Mouse (Mus musculus): Measurements from ENCODE around the gene Galnt17. TPM values are rescaled to one million over a fixed set of nuclear protein-coding genes. Genes with fewer than 3 reads are reported as not detected.

The Galnt17 gene
- polyA plus RNA-seq, 1 experiment from 2014 or later = 0.08 TPM

DNA sequence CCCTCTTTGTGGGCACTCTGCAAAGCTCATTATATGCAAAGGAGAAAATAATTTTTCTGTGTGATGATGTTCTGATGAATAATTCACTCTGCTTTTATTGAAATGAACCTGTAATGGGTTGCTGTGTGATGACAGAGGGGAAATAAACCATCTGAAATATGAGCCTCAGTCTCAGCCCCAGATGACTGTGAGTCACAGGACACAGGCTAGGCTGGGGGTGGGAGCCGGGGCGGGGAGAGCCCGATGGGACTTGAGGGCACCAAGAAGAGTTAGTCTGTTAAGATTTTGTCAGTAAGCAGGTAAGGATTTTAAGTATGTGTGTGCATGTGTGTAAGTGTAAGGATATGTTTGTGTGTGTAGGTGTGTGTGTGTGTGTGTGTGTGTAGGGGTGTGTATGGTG lies 406.6 kb downstream of the Galnt17 start:
- TF ChIP-seq EP300 (IDR thresholded peaks at IDR 0.05) = no peak
- no peak for TF ChIP-seq CTCF (IDR thresholded peaks at IDR 0.05)
- H3K4me2 ChIP-seq (replicated peaks; ENCODE audit: low read depth, low read length) = no peak overlapping the region
- no peak overlapping the region for H3K9ac ChIP-seq (replicated peaks; ENCODE audit: low read depth)
- no peaks in the 10 kb centered on the region for H3K27me3 ChIP-seq (replicated peaks; ENCODE audit: insufficient read depth, low read length)
- no peaks in the 10 kb centered on the region for H3K36me3 ChIP-seq (ENCODE audit: insufficient read depth, low read length)
- no peak overlapping the region for H3K27ac ChIP-seq (ENCODE audit: low read length)
- ATAC-seq = no peak
- 77% methylated on average over 3 of the region's 3 CpGs for WGBS
- no peak for DNase-seq (ENCODE audit: low spot score)
- H3K9me3 ChIP-seq (ENCODE audit: low read length) = no peaks in the 10 kb centered on the region
- H3K4me1 ChIP-seq (ENCODE audit: insufficient read depth, low read depth, low read length) = no peaks in the 10 kb centered on the region
- no peak overlapping the region for H3K4me3 ChIP-seq (ENCODE audit: low read depth, low read length)

DNA sequence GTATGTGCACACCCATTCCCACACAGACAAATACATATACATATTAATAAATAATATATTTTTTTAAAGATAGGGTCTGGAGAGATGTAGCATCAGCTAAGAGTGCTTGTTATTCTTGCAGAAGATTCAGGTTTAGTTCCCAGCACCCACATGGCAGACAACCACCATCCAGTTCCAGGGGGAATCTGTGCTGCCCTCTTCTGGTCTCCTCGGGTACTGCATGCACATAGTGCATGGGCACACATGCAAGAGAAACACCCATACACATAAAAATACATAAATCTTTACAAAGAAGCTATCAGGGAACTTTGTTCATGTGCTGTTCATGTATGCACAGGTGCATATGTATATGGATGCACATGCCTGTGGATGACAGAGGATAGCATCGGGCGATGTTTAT lies 412.3 kb downstream of the Galnt17 start:
- WGBS = 93% methylated on average over 3 of the region's 3 CpGs
- no peaks in the 10 kb centered on the region for H3K4me1 ChIP-seq (ENCODE audit: insufficient read depth, low read depth, low read length)
- ATAC-seq (no peak), DNase-seq (ENCODE audit: low spot score) (no peak)
- H3K9ac ChIP-seq (replicated peaks; ENCODE audit: low read depth) = no peak overlapping the region
- no peak for TF ChIP-seq EP300 (IDR thresholded peaks at IDR 0.05)
- 0 out of 2 replicates have a peak, but pooled peaks have one; percentile 20 for TF ChIP-seq CTCF (IDR thresholded peaks at IDR 0.05)
- no peak overlapping the region for H3K4me2 ChIP-seq (replicated peaks; ENCODE audit: low read depth, low read length)
- no peaks in the 10 kb centered on the region for H3K27me3 ChIP-seq (replicated peaks; ENCODE audit: insufficient read depth, low read length)
- no peaks in the 10 kb centered on the region for H3K9me3 ChIP-seq (ENCODE audit: low read length)
- no peaks in the 10 kb centered on the region for H3K36me3 ChIP-seq (ENCODE audit: insufficient read depth, low read length)
- H3K4me3 ChIP-seq (ENCODE audit: low read depth, low read length) = no peak overlapping the region
- no peak overlapping the region for H3K27ac ChIP-seq (ENCODE audit: low read length)

DNA sequence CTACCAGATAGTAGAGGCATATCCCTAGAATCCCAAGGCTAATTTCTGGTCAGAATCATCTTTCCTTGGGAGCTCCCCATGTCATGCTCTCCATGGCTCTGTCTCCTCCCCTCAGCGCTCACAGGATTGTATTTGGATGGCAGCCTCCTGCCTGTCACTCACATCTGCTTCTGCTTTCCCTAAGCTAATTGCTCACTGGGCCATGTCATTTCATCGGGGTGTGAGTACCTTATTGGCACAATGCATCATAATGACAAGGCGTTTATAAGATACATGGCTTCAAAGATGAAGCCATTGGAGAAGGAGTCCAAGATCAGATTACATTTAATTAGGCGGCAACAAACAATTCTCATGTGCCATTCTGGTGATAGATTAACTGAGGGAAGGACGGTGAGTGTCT lies 416.6 kb downstream of the Galnt17 start:
- Histone ChIP-seq H3K4me2 (replicated peaks; ENCODE audit: low read depth, low read length) (no peak overlapping the region), H3K27me3 (replicated peaks; ENCODE audit: insufficient read depth, low read length) (no peaks in the 10 kb centered on the region), H3K4me3 (ENCODE audit: low read depth, low read length) (no peak overlapping the region), H3K4me1 (ENCODE audit: insufficient read depth, low read depth, low read length) (no peaks in the 10 kb centered on the region), H3K9ac (replicated peaks; ENCODE audit: low read depth) (no peak overlapping the region), H3K9me3 (ENCODE audit: low read length) (no peaks in the 10 kb centered on the region), H3K27ac (ENCODE audit: low read length) (no peak overlapping the region), H3K36me3 (ENCODE audit: insufficient read depth, low read length) (no peaks in the 10 kb centered on the region)
- DNase-seq (ENCODE audit: low spot score) = no peak
- 40% methylated on average over 5 of the region's 5 CpGs for WGBS
- TF ChIP-seq CTCF (IDR thresholded peaks at IDR 0.05) = no peak
- no peak for TF ChIP-seq EP300 (IDR thresholded peaks at IDR 0.05)
- no peak for ATAC-seq

DNA sequence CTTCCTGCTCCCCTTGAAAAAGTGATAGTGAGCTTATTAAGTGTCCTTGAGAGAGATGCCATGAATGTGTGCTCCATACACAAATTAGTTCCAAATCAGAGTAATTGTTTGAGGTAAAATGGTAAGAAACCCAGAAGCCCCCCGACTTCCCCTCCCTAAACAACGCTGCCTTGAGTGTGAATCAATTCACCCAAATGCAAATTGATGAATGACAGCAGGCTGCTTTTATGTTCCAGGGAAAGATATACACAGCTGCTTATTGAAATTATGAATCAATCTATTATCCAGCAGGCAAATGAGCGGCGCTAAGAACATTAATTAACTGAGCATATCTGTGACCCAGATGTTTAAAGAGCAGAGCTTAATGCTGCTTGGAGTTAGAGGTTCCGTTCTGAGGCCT lies 428.0 kb downstream of the Galnt17 start:
- no peaks in the 10 kb centered on the region for H3K9me3 ChIP-seq (ENCODE audit: low read length)
- no peak overlapping the region for H3K9ac ChIP-seq (replicated peaks; ENCODE audit: low read depth)
- no peak overlapping the region for H3K27ac ChIP-seq (ENCODE audit: low read length)
- no peak overlapping the region for H3K4me2 ChIP-seq (replicated peaks; ENCODE audit: low read depth, low read length)
- H3K27me3 ChIP-seq (replicated peaks; ENCODE audit: insufficient read depth, low read length) = no peaks in the 10 kb centered on the region
- ATAC-seq = no peak
- TF ChIP-seq EP300 (IDR thresholded peaks at IDR 0.05) = no peak
- no peak for TF ChIP-seq CTCF (IDR thresholded peaks at IDR 0.05)
- WGBS = 73% methylated on average over 5 of the region's 5 CpGs
- no peaks in the 10 kb centered on the region for H3K36me3 ChIP-seq (ENCODE audit: insufficient read depth, low read length)
- H3K4me3 ChIP-seq (ENCODE audit: low read depth, low read length) = no peak overlapping the region
- no peaks in the 10 kb centered on the region for H3K4me1 ChIP-seq (ENCODE audit: insufficient read depth, low read depth, low read length)
- no peak for DNase-seq (ENCODE audit: low spot score)

DNA sequence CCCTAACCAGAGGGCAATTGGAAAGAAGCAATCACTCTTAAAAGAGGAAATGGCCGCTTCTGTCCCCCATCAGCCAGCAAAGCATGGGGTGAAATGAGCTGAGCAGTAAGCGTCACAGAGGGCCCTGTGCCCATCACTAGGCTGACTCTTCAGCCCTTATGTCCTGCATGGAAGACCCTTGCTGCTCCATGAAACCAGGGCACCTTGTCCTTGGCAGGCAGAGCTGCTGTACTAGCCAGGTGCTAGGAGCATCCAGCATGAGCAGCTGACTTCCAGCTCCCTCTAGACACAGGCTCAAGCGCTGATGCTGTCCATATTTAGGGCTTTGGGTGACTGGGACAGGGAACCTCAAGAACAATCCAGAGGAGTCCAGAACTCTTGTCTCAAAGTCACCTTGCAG lies 432.9 kb downstream of the Galnt17 start:
- no peak overlapping the region for H3K4me2 ChIP-seq (replicated peaks; ENCODE audit: low read depth, low read length)
- 79% methylated on average over 3 of the region's 3 CpGs for WGBS
- H3K4me1 ChIP-seq (ENCODE audit: insufficient read depth, low read depth, low read length) = no peaks in the 10 kb centered on the region
- H3K36me3 ChIP-seq (ENCODE audit: insufficient read depth, low read length) = no peaks in the 10 kb centered on the region
- H3K27me3 ChIP-seq (replicated peaks; ENCODE audit: insufficient read depth, low read length) = no peaks in the 10 kb centered on the region
- no peak overlapping the region for H3K4me3 ChIP-seq (ENCODE audit: low read depth, low read length)
- no peaks in the 10 kb centered on the region for H3K9me3 ChIP-seq (ENCODE audit: low read length)
- H3K9ac ChIP-seq (replicated peaks; ENCODE audit: low read depth) = no peak overlapping the region
- DNase-seq (ENCODE audit: low spot score) (no peak), ATAC-seq (no peak)
- no peak overlapping the region for H3K27ac ChIP-seq (ENCODE audit: low read length)
- TF ChIP-seq EP300 (IDR thresholded peaks at IDR 0.05) (no peak), CTCF (IDR thresholded peaks at IDR 0.05) (no peak)

DNA sequence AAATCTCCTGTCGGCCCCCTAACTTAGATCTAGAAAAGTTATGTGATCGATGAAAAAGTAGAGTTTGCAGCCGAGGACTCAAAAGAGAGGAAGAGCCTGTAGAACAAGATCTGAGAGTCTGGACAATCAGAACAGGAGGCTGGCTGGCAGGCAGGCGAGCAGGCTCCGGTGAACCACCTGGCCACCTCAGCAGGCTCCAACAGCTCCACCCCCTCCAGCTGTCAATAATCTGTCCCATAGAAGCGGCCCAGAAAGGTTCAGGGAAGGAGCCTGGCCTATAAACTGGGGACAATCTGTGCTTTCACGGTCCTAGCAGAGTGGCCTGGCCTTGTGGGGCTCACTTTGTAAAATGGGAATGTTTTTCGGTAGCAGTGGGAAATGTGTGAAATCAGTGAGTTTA lies 437.2 kb downstream of the Galnt17 start:
- WGBS = 40% methylated on average over 8 of the region's 8 CpGs
- Histone ChIP-seq H3K27ac (ENCODE audit: low read length) (no peak overlapping the region), H3K4me2 (replicated peaks; ENCODE audit: low read depth, low read length) (no peak overlapping the region), H3K36me3 (ENCODE audit: insufficient read depth, low read length) (no peaks in the 10 kb centered on the region), H3K4me3 (ENCODE audit: low read depth, low read length) (no peak overlapping the region), H3K4me1 (ENCODE audit: insufficient read depth, low read depth, low read length) (no peaks in the 10 kb centered on the region), H3K9me3 (ENCODE audit: low read length) (no peaks in the 10 kb centered on the region), H3K9ac (replicated peaks; ENCODE audit: low read depth) (no peak overlapping the region), H3K27me3 (replicated peaks; ENCODE audit: insufficient read depth, low read length) (no peaks in the 10 kb centered on the region)
- ATAC-seq (no peak), DNase-seq (ENCODE audit: low spot score) (no peak)
- TF ChIP-seq CTCF (IDR thresholded peaks at IDR 0.05) = no peak
- no peak for TF ChIP-seq EP300 (IDR thresholded peaks at IDR 0.05)

DNA sequence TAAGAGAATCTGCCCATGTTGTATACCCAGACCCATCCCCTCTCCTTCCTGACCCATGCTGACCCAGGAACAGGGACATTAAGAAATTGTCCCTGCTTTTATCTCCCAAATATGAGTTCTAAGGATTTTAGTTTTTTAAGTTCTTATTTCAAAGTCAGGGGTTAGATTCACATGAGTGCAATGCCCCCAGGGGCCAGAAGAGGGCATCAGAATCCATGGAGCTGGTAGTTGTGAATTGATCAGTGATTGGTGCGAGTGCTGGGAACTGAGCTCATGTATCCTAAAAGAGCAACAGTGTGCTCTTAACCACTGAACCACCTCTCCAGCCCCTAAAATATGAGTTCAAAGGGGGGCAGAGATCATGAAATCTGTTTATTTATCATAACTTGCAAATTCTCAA lies 438.4 kb downstream of the Galnt17 start:
- H3K4me1 ChIP-seq (ENCODE audit: insufficient read depth, low read depth, low read length) = no peaks in the 10 kb centered on the region
- no peaks in the 10 kb centered on the region for H3K36me3 ChIP-seq (ENCODE audit: insufficient read depth, low read length)
- peak; percentile 46 for TF ChIP-seq CTCF (IDR thresholded peaks at IDR 0.05)
- no peak for TF ChIP-seq EP300 (IDR thresholded peaks at IDR 0.05)
- DNase-seq (ENCODE audit: low spot score) (no peak), ATAC-seq (no peak)
- no peaks in the 10 kb centered on the region for H3K27me3 ChIP-seq (replicated peaks; ENCODE audit: insufficient read depth, low read length)
- no peak overlapping the region for H3K4me3 ChIP-seq (ENCODE audit: low read depth, low read length)
- no peak overlapping the region for H3K4me2 ChIP-seq (replicated peaks; ENCODE audit: low read depth, low read length)
- H3K9ac ChIP-seq (replicated peaks; ENCODE audit: low read depth) = no peak overlapping the region
- no peak overlapping the region for H3K27ac ChIP-seq (ENCODE audit: low read length)
- 87% methylated on average over 1 of the region's 1 CpGs for WGBS
- H3K9me3 ChIP-seq (ENCODE audit: low read length) = no peaks in the 10 kb centered on the region
